Mouse (Mus musculus): ENCODE measurements at regions not wholly inside any gene's neighbourhood (a gene's known extent, or its start where the extent isn't known, plus 50 kb on each side); places are given as distances from the start of the nearest gene placed in this dataset.

DNA sequence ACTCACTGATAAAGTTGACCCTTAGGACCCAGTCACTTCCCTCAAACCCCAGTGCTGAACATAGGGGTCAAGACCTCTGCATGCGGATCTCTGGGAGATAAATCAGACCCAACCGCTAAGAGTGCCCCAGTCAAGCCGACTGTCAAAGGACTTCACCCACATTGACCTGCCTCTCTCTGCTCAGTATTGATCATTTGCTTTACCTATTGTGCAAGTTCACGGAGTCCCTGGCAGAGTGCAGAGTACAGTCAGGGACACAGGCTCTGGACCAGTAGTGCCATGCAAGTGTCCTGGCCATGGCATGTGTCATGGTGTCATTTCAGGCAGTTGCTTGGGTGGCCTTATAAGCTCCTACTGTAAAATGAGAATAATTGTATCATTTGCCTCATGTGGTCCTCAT lies 169.9 kb downstream of the Dyrk2 start:
- DNase-seq (ENCODE audit: inconsistent age in 2 of 2, low spot score in 1 of 2): no peak

DNA sequence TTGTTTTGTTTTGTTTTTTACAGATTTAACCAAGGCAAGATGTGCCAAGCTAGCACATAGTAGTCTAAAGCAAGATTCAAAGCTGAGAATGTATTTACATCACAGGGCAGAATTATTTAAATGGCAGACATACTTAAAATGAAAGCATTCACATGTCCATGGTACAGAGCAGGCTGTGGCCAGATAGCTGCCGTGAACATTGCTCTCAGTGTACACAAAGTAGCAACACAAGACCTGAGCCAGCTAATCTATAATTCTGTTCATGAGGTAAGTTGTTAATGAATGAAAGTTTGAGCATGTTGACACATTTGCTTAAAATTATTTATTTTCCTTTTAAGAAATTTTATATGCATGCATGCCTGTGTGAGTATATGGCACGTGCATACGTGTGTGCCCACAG lies 164.0 kb downstream of the Dyrk2 start:
- DNase-seq (ENCODE audit: inconsistent age in 2 of 2, low spot score in 1 of 2): no peak

DNA sequence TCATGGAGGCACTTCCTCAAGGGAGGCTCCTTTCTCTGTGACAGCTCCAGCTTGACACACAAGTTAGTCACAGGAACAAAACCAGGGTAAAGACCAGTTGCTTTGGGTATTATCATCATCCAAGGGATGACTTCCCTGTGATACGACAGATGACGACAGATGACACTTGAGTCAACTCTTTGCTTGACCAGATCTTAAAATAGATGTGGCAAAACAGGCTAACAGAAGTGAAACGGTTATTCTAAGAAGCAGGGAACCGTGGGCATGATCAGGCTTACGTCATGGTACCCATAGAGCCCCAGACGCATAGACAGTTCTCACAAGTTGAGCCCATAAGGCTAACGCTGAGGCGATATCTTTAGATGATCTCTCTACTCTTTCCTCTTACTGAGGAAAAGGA lies 160.3 kb downstream of the Dyrk2 start:
- no peak for DNase-seq (ENCODE audit: inconsistent age in 2 of 2, low spot score in 1 of 2)

DNA sequence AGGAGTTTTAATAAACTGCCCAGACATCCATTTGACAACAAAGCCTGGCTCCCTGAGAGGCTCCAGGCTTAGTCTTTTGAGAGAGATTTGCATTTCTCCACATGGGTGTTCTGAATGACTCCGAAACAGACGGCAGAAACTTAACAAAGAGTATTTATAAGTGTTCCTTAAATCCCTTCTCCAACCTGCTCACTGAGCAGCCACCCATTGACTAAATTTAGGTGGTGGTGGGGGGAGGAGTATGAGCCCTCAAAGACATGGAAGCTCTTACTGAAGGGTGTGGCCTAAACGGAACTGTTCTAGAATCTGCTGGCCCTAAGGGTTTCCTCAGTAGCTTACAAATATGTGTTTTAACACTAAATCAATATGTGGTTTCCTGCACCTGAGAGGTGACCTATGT lies 158.5 kb downstream of the Dyrk2 start:
- DNase-seq (ENCODE audit: inconsistent age in 2 of 2, low spot score in 1 of 2): no peak

DNA sequence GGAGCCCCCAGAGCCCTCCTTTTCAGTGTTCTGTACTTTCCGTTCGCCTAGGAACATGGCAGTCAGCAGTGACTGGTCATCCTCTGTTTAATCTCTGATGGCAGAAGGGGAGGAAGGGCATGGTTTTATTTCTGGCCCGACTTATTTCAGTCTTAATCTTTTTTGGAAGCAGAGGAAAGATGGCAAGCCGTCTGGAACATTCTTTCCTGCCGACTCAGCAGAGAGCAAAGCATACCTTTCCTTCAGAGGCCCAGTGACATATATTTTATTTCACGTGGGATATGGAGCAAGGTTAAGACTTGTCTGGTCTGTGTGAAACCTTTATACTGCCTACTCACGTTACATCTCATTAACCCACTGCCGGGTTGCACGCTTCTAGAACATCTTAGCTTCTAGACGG lies 158.1 kb downstream of the Dyrk2 start:
- DNase-seq (ENCODE audit: inconsistent age in 2 of 2, low spot score in 1 of 2): no peak

DNA sequence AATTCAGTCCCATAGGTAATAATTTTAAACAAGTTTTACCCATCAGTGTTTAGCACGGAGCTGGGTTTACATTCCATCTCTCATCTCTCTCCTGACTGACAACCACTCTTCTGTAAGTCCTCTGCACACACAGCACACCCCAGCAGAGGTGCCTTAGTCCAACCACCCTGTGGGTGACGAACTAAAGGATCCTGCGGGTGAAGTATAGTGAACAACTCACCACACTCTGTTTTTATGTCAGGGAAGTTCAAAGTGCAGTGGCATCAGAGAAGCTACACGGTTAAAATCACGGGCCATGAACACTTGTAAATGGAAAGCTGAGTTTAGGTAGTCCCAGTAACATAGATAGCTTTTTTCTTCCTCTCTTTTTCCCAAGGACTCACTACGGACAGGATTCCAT lies 157.1 kb downstream of the Dyrk2 start:
- no peak for DNase-seq (ENCODE audit: inconsistent age in 2 of 2, low spot score in 1 of 2)

DNA sequence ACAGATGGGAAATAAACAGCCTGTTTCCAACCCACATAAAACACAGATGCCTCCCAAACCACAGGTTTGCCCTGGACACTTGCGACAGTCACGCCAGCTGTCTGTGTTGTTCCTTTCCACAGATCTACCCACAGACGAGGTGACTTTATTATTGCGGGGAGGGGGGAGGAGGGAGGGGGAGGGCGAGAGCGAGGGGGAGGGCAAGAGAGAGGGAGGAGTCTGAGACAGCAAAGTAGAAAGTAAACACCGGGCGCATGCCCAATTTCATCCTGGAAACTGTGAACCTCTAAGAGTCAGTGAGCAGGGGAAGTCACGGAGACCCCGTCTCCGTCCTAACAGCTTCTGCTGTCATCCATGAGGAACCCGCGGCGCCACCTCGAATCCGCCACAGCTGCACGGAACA lies 155.8 kb downstream of the Dyrk2 start:
- DNase-seq (ENCODE audit: inconsistent age in 2 of 2, low spot score in 1 of 2): no peak

DNA sequence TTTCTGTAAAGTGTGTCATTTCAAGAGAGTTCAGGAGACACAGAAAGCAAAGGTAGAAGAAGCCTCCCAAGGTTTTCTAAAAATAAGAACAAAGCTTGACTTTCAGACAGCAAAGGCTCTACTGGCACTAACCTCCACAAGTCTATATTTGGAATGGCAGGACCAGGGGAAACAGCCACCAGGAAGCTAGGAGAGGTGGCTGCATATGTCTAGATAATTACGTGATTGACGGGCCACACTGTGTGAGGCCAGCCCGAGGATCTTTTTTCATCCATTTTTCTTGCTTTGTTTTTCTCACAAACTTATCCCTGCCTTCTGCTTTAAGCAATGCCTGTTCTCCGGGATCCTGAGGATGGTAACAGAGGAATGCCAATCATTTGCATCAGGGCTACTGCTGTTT lies 155.4 kb downstream of the Dyrk2 start:
- DNase-seq (ENCODE audit: inconsistent age in 2 of 2, low spot score in 1 of 2): no peak

DNA sequence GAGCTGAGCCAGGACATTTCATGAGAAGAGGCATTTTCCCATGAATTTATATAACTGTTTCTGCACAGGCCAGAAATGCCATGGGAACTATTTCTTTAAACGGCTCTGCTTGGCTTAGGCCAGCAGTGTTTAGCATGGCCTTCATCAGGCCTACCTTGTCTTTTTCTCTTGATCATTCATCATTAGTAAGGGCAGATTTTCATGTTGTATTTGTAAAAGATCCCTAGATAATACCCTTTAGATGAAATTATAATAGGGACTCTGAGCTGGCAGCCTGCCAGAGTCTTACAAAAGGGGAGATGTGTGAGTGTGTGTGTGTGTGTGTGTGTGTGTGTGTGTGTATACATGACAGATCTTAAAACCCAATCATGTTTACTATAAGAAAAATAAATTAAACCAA lies 149.4 kb downstream of the Dyrk2 start:
- DNase-seq (ENCODE audit: inconsistent age in 2 of 2, low spot score in 1 of 2): no peak

DNA sequence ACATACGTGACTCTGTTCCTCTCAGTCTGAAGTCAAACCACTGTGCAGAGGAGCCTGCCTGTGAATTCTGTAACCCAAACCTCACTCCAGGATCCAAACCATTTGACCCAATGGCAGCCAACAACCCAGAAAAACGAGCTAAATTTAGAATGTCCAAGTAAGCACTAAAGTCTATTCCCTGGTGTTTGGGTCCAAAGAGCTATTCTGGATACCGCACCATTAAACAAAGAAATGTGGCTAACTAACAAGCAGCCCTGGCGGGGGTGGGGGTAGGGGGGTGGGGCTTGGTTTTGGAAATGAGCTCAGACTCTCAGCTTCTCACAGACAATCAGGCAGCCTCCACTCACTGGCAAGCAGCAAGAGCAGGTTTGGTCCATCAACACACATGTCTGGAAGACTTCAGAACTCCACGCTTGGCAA lies 147.9 kb downstream of the Dyrk2 start:
- no peak for DNase-seq (ENCODE audit: inconsistent age in 2 of 2, low spot score in 1 of 2)

DNA sequence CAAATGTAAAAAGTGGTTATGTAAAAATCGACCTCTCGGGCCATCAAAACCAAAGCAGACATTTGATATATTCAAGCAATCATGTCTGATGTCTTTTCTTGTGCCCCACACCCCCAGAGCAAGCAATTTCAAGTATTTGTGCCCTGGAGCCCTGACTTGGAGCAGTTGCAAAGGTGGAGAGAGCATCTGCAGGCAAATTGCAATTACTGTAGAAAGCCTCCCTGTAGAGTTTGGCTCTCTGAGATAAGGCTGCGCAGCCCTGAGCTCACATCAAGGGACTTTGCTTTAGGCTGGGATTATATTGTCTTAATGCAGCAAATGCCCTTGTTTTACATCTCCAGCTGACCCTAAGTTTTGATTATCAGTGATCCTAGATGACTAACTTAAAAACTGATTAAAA lies 147.3 kb downstream of the Dyrk2 start:
- no peak for DNase-seq (ENCODE audit: inconsistent age in 2 of 2, low spot score in 1 of 2)

DNA sequence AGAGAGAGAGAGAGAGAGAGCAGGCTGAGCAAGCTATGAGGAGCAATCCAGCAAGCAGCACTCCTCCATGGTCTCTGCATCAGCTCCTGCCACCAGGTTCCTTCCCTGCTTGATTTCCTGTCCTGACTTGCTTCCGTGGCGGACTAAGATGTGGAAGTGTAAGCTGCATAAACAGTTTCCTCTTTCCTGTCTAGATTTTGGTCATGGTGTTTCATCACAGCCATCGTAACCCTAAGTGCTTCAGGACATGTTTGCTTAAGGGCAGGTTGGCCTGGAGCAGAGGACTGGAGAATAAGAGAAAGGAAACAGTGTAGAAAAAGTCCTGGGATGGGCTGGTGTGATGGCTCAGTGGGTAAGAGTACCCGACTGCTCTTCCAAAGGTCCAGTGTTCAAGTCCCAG lies 133.9 kb downstream of the Dyrk2 start:
- DNase-seq (ENCODE audit: inconsistent age in 2 of 2, low spot score in 1 of 2): no peak

DNA sequence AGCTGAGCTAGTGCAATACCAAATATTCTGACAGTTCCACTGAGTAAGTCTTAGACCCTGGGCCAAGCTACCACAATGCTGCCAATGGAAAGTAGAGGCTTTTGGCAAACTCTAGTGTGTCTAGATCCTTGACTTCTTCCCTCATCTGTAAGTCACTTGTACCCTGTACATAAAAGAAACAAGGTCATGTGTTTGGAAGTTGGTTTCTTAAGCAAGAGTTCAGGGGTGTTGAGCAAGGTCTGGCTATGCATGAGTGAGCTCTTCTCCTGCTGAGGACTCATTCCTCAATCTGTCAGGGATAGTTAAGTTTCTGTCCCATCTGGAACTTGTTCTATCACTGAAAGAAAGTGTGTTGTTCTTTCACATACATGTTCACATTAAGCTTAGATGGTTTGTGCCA lies 132.9 kb downstream of the Dyrk2 start:
- DNase-seq (ENCODE audit: inconsistent age in 2 of 2, low spot score in 1 of 2): peak; percentile 20 to 82

DNA sequence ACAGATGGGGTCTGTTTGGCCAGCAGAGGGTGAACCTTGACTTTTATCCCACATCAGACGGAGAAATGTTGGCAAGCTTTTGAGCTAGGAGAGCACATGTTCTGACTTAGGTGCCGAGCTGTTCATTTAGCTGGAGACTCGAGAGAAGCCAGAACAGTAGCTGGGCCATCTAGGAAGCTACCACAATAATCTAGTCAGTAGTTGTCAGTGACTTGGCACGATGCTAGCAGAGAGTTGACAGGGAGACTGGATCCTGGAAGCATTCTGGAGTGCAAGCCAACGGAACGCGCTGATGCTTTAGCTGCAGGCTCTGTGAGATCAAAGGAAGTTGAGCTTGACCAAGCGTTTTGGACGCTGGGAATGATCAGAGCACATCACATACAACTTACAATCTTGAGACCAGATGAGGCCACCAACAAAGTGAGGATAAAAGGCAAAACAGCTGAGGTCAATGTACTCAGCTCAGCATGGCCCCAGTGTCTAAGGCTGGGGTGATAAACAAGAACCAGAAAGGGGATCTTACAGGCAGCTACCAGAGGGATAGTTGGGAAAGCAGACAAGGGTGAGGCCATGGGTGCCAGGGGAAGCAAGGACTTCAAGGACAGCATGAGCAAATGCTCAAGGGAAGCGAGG lies 130.0 kb downstream of the Dyrk2 start:
- DNase-seq (ENCODE audit: inconsistent age in 2 of 2, low spot score in 1 of 2): no peak

DNA sequence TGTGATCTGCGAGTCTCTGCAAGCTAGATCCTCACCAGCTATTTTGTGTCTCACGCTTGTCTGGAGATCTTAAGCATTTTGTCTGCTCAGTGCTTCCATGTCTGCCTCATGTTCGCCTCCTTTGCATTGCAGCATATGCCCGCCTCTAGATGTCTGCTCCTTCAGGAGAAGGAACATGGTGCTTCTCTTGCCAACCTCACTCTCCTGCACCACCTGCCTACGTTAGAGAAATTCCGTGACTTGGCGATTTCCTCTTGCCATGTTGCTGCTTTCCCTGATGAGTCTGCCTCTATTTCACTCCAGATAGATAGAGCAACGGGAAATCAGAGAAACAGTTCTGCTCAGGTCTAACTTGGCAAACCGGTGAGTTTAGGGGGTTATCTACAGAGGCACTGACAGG lies 126.2 kb downstream of the Dyrk2 start:
- no peak for DNase-seq (ENCODE audit: inconsistent age in 2 of 2, low spot score in 1 of 2)

DNA sequence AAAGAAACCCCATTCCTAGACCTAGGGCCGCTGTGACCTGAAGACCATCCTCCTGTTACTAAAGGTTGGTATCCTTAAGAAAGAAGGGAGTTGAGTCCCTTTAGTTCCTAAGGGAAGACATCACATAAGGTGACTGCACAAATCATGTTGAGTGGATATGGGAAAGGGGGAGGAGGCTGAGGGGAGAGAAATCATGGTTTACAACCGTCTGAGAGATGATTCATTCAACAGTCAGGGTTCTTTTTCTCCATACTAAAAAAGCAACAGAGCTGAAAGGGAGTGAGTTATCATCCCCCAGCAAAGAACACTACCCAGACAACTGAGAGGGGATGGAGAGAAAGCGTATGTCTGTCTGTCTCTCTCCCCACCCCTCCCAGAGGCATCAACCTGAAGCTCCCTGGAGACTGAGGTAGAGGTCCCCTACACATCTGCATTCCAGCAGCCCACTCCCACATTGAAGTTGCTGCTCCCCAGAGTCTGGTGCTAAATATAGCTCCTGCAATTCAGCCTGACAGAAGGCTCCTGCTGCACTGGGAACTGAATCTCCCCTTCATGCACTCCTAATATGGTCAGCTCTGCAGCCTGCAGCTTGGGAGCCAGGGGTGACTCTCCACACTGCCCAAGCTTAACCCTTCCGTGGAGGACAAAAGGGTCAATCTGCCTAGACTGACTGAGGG lies 123.2 kb downstream of the Dyrk2 start:
- DNase-seq (ENCODE audit: inconsistent age in 2 of 2, low spot score in 1 of 2): no peak

DNA sequence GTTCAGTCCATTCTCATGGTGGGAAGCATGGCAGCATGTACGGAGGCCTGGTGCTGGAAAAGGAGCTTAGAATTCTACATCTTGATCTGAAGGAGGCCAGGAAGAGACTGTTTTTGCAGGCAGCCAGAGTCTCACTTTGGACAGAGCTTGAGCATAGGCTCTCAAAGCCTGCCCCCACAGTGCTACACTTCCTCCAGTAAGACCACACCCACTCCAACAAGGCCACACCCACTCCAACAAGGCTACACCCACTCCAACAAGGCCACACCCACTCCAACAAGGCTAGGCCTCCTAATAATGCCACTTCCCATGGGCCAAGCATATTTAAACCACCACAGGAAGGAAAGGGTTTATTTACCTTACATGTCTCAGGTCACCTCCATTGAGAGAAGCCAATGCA lies 121.0 kb downstream of the Dyrk2 start:
- DNase-seq (ENCODE audit: inconsistent age in 2 of 2, low spot score in 1 of 2): no peak

DNA sequence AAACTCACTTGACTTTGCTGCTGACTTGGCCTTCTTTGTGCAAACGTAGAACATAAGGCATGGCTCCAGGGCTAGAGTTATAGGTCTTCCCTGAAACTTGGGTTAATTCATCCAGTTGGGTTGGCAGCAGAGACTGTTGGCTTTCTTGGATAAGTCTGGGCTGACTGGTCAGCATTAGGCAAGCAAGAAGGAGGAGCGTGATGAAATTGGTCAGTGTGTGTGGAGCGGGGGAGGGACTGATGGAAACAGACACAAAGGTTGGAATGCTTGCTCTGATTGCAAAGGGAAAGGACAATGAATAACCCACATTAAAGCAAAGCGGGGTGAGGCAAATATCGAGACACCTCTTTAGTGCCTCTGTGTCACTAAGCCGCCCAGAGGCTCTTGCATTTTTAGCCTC lies 120.3 kb downstream of the Dyrk2 start:
- DNase-seq (ENCODE audit: inconsistent age in 2 of 2, low spot score in 1 of 2): peak in 1 of 2 experiments; percentile 68

DNA sequence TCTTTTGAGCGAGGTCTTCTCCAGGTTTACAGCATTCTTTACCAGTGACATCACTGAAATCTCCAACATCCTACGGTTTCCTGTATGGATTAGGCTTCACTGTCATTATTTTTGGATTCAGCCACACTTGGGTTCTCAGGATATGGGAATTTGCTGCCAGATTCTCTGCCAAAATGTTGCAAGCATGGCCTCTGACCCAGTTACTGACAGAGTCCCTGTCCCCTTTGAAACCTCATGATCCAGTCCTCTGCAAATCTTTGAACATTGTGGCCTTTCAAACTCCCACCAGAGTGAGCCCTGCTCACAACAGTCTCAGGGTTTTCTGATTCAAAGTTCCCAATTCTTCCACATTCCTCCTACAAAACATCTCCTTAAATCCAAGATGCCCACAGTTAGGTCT lies 118.9 kb downstream of the Dyrk2 start:
- peak in 1 of 2 experiments; percentile 56 for DNase-seq (ENCODE audit: inconsistent age in 2 of 2, low spot score in 1 of 2)

DNA sequence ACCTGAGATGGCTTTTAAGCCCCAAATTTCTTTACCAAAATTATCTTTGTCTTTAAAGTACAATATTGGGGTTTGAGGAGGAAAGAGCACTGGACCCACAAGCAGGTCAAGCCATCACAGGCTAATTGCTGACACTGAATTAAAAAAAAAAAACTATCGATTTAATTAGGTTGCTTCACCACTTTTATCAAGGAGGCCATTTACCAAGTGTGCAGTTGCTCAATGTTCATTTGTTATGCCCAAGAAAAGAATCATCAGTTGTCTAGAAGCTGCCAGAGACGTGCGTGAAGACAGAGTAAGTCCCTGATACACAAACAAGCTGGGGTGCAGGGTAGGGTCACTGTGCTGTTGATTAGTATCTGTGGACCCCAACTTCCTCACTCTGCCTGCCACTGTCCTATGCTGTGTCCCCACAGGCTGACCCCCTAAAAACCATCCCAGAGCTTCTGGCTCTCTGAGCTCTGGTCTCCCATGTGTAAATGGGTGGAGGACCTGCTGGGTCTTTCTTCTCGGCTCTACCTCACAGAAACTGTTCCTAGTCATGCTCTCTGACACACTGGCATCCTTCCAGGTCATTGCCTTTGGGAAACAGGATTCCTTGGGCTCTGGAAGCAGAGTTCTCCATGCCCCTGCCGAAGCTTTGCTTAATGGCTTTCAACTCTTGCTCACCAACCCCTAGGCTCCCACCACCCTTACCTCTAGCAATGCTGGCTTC lies 116.8 kb downstream of the Dyrk2 start:
- no peak for DNase-seq (ENCODE audit: inconsistent age in 2 of 2, low spot score in 1 of 2)

DNA sequence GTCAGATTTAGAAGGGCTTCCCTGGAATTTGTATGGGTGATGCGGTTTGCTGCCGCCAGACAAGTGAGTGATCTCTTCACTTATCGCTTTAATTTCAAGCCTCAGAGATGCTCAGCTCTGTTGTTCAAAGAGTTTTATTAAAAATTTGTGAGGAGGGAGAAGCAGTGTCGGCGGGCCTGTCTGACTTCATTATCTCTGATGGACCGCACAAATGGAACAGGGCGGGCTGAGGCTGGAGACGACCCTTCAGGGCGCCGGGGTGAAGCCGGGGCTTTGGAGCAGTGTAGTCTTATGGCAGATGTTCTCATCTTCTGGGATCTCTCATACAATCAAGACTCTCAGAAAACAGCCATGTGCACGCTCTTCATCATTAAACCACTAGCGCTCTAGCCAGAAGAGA lies 115.2 kb downstream of the Dyrk2 start:
- DNase-seq (ENCODE audit: inconsistent age in 2 of 2, low spot score in 1 of 2): no peak

DNA sequence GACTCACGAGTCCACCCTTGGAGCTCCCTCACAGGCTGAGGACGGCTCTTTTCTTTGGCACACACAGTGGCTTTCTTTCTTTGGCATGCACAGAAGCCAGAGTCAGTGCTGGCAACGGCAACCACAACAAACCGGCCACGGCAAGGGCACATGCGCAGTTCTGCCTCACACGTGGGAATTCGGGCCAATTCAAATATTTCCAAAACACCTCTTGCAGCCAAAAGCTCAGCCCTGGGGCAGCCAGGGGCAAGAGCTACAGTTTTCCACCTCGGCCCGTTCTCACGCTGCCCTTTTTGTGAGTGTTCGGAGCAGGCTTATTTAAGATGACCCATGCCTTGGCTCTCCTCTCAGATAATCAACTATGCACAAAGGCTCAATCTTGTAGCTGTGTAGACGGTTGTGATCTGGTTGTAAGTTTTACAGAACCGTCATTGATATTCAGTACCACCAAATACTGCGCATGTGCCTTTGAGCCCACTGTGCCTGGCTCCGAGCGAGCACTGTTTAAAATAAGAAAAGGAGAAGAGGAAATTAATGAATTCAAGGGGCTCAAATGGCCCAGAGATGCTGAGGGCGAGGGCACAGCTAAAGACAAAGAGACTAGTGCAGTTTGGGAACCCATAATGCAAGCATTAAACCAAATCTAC lies 111.1 kb downstream of the Dyrk2 start:
- peak in 1 of 2 experiments; percentile 53 for DNase-seq (ENCODE audit: inconsistent age in 2 of 2, low spot score in 1 of 2)
